Mouse (Mus musculus): ENCODE measurements around the gene Gm17018. TPM values are rescaled to one million over a fixed set of nuclear protein-coding genes. Genes with fewer than 3 reads are reported as not detected.

Gene Gm17018
- polyA plus RNA-seq, 1 experiment from 2014 or later: 50.0 TPM

DNA sequence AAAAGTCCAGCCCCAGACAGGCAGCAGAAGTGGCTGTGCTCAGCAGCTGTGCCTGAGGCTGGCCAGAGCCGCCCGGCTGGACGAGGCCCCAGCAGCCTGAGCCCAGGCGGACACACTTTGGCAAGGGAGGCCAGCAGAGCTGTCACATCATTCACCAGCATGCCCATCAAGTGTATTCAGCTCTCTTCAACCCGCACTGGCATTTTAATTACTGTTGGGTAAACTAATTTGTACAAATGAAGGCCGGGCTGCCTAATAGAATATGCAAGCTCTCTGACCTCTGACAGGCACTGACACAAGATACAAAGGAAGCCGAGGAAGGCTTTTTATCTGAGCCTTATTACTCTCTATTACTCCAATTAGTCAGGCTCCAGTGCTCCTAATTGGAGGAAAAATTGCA is 35.6 kb downstream of the Gm17018 start:
- WGBS: 16% methylated on average over 7 of the region's 7 CpGs
- Histone ChIP-seq H3K9me3 (no peaks in the 10 kb centered on the region), H3K4me1 (replicated peaks) (peaks cover 18% of the 10 kb centered on the region), H3K27ac (no peak overlapping the region), H3K4me2 (replicated peaks) (no peak overlapping the region), H3K4me3 (replicated peaks) (no peak overlapping the region), H3K9ac (replicated peaks) (no peak overlapping the region), H3K27me3 (peaks cover 68% of the 10 kb centered on the region), H3K36me3 (no peaks in the 10 kb centered on the region)
- ATAC-seq: peak; percentile 91

DNA sequence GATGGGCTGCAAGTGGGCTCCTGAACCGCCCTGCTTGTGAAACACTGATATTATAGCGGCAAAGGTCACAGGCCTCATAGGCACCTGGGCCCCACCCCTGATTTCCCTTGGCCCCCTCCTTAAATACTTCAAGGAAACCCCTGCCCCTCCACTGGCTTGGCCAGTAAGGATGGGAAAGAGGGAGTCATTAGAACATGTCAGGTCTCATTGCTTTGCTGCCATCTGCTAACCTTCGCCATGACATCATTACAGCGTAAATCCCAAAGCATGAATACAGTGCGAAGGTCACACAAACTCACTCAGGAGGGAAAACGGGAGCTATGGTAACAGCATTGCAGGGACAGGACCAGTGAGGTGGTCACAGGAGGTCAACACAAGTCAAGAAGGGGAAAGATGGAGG is 36.0 kb downstream of the Gm17018 start:
- 52% methylated on average over 6 of the region's 6 CpGs for WGBS
- Histone ChIP-seq H3K27ac (no peak overlapping the region), H3K27me3 (peaks cover 67% of the 10 kb centered on the region), H3K9ac (replicated peaks) (no peak overlapping the region), H3K4me2 (replicated peaks) (no peak overlapping the region), H3K9me3 (no peaks in the 10 kb centered on the region), H3K36me3 (no peaks in the 10 kb centered on the region), H3K4me1 (replicated peaks) (peaks cover 18% of the 10 kb centered on the region), H3K4me3 (replicated peaks) (no peak overlapping the region)
- peak; percentile 53 for ATAC-seq

DNA sequence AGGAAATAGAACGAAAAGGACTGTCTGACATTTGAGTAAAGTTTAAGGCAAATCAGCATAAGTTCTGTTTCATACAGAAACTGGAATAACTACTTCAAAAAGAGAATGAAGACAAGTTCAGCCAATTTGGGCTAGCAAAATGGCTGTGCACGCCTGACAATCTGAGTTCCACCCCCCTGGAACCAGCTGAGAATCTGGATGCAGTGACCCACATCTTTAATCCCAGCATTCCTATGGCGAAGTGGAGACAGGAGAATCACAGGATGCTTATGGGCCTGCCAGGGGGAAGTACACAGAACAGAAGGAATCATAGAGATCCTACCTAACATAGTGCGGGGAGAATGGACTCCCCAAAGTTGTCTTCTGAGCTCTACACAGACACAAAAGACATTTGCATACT is 36.7 kb downstream of the Gm17018 start:
- Histone ChIP-seq H3K4me2 (replicated peaks) (no peak overlapping the region), H3K9ac (replicated peaks) (no peak overlapping the region), H3K4me1 (replicated peaks) (peaks cover 18% of the 10 kb centered on the region), H3K9me3 (no peaks in the 10 kb centered on the region), H3K27me3 (peaks cover 61% of the 10 kb centered on the region), H3K4me3 (replicated peaks) (no peak overlapping the region), H3K36me3 (peaks cover 2% of the 10 kb centered on the region; the same call in 1 of the 2 replicates), H3K27ac (no peak overlapping the region)
- ATAC-seq: no peak
- 63% methylated on average over 4 of the region's 4 CpGs for WGBS

DNA sequence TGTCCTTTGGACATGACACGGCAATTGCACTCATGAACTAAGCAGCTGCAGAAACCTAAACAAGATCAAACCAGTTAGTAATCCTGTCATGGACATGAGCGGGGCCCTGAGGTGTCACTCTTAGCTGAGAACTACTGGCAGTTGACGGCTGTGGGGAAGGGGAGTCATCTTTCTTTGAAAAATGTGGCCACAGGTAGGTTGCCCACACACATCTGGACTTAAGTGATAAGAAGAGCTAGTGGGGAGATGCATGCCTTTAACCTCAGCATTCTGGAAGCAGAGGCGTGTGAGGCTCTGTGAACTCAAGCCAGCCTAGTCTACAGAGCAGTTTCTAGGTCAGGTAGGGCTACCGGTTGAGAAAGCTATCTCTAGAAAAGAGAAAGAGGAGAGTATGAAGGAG is 42.2 kb downstream of the Gm17018 start:
- H3K4me3 ChIP-seq (replicated peaks): no peak overlapping the region
- no peaks in the 10 kb centered on the region for H3K9me3 ChIP-seq
- no peak overlapping the region for H3K9ac ChIP-seq (replicated peaks)
- H3K27me3 ChIP-seq: peaks cover 46% of the 10 kb centered on the region
- 93% methylated on average over 5 of the region's 5 CpGs for WGBS
- no peak for ATAC-seq
- H3K36me3 ChIP-seq: peaks cover 5% of the 10 kb centered on the region; the same call in 1 of the 2 replicates
- H3K4me1 ChIP-seq (replicated peaks): peaks cover 11% of the 10 kb centered on the region
- H3K27ac ChIP-seq: no peak overlapping the region
- no peak overlapping the region for H3K4me2 ChIP-seq (replicated peaks)

DNA sequence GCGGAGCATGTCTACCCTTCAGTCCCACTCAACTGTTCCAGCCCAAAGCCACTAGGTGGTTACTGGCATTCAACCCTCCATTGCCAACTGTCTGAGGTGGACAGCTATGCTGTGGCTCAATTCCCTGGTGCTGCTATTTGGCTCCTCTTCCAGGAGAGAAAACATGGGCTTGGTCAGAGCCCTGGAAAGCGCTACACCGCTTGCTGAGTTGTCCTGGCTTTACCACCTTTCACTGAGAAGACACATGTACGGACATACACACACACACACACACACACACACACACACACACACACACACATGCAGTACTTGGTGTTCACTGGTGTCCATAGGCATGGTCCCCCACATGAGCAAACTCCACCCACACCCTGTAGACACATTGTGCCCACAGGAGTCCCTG is 46.3 kb downstream of the Gm17018 start:
- Histone ChIP-seq H3K9me3 (no peaks in the 10 kb centered on the region), H3K4me1 (replicated peaks) (peaks cover 13% of the 10 kb centered on the region), H3K9ac (replicated peaks) (no peak overlapping the region), H3K4me2 (replicated peaks) (no peak overlapping the region), H3K36me3 (peaks cover 5% of the 10 kb centered on the region; the same call in 1 of the 2 replicates), H3K4me3 (replicated peaks) (no peak overlapping the region), H3K27me3 (peaks cover 28% of the 10 kb centered on the region), H3K27ac (no peak overlapping the region)
- WGBS: 71% methylated on average over 4 of the region's 4 CpGs
- no peak for ATAC-seq

DNA sequence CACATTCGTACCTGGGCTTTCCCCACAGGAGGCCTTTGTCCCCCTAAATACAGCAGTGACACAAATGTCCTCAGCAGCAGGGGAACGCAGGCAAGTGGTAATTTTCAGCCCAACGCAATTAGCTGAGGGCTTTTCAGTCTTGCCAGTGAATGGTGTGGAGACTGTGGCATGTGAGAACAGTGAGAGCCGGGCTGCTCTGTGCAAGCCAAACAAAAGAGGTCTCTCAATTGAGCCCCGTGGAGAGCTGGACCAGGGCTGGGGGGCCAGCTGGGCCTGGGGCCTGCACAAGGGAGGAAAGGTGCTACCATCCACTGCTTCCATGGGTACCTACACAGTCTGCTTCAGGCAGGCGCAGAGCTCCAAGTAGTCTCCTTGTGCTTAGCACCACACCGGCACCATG is 47.1 kb downstream of the Gm17018 start:
- no peak overlapping the region for H3K9ac ChIP-seq (replicated peaks)
- WGBS: 18% methylated on average over 7 of the region's 7 CpGs
- peaks cover 27% of the 10 kb centered on the region for H3K27me3 ChIP-seq
- no peak overlapping the region for H3K4me2 ChIP-seq (replicated peaks)
- no peak overlapping the region for H3K4me3 ChIP-seq (replicated peaks)
- 0 out of 2 replicates have a peak overlapping the region, but pooled peaks have one; percentile 4 for H3K27ac ChIP-seq
- ATAC-seq: peak; percentile 53; the same call in 1 of the 2 replicates
- peaks cover 13% of the 10 kb centered on the region for H3K4me1 ChIP-seq (replicated peaks)
- no peaks in the 10 kb centered on the region for H3K9me3 ChIP-seq
- H3K36me3 ChIP-seq: no peaks in the 10 kb centered on the region

DNA sequence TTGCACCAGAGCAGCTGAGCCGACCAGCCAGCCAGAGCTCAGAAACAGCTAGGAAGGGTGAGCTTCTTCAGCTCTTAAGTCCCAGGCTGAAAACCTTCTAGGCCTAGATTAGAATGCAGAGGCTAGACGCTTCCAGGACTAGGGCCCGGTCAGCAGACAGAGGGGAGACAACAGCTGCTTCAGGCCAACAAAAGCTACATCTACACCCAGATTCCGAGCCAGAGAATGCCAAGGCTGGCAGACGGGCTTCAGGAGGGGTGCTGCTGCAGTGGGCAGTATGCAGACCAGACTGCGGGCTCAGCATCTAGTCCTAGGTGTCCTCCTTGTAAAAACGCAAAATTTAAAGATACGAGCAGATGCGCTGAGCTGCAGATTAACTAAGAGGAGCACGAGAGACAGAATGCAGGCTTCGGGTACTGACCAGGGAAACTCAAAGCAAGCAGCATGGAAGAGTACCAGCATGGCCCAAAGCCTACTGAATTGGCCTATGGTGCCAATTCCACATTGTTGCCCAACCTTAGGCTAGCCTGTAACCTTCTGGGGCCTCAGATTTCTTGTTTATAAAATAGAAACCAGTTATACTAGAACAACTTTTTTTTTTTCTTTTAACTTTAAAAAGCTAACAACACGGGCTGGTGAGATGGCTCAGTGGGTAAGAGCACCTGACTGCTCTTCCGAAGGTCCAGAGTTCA is 48.4 kb downstream of the Gm17018 start:
- no peak overlapping the region for H3K4me2 ChIP-seq (replicated peaks)
- 84% methylated on average over 13 of the region's 13 CpGs for WGBS

DNA sequence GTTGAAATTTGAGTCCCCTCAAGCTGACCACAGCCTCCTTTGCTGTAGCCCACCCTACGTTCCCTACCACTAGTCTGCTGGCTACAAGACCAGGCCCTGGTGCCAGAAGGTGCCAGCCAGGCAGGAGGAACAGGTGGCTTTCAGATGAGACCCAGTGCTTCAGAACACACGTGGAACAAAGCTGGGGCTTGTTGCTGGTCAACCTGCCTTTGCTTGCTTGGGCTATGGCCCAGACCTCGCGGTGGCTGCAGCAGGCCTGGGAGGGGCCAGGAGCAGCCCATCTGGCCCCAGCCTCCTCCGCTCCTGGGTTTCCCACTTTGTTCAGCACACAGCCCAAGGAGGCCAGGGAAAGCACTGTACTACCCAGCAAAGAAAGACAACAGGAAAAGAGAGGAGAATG is 50.4 kb downstream of the Gm17018 start:
- WGBS: 78% methylated on average over 5 of the region's 5 CpGs
- peaks cover 28% of the 10 kb centered on the region for H3K4me1 ChIP-seq (replicated peaks)
- no peaks in the 10 kb centered on the region for H3K36me3 ChIP-seq
- H3K9me3 ChIP-seq: no peaks in the 10 kb centered on the region
- H3K9ac ChIP-seq (replicated peaks): no peak overlapping the region
- no peak overlapping the region for H3K4me3 ChIP-seq (replicated peaks)
- H3K4me2 ChIP-seq (replicated peaks): no peak overlapping the region
- peaks cover 13% of the 10 kb centered on the region for H3K27me3 ChIP-seq
- no peak for ATAC-seq
- H3K27ac ChIP-seq: no peak overlapping the region

More for the DNA sequence above, 48.4 kb downstream of the Gm17018 start:
- no peaks in the 10 kb centered on the region for H3K9me3 ChIP-seq
- ATAC-seq: no peak
- no peak overlapping the region for H3K9ac ChIP-seq (replicated peaks)
- no peak overlapping the region for H3K4me3 ChIP-seq (replicated peaks)
- no peak overlapping the region for H3K27ac ChIP-seq
- peaks cover 13% of the 10 kb centered on the region for H3K4me1 ChIP-seq (replicated peaks)
- H3K36me3 ChIP-seq: no peaks in the 10 kb centered on the region
- H3K27me3 ChIP-seq: peaks cover 24% of the 10 kb centered on the region

DNA sequence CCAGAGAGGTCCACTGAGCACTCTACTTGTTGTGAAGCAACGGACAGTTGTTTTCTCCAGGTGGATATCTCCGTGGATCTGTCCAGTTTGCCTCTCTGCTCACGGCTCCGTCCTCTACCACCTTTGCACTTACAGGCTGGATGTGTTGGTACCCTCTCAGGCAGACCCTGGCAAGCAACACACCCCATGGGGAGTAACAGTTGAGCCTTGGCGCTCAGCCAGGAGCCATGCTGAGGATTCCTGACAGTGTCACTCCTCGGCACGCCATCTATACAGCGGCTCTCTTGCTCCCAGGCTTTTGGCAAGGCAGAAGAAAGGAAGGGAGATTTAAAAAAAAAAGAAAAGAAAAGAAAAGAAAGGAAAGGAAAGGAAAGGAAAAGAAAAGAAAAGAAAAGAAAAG is 54.0 kb downstream of the Gm17018 start:
- H3K4me3 ChIP-seq (replicated peaks): no peak overlapping the region
- no peak overlapping the region for H3K9ac ChIP-seq (replicated peaks)
- H3K27me3 ChIP-seq: peaks cover 11% of the 10 kb centered on the region
- no peak overlapping the region for H3K4me2 ChIP-seq (replicated peaks)
- no peak for ATAC-seq
- no peaks in the 10 kb centered on the region for H3K9me3 ChIP-seq
- H3K4me1 ChIP-seq (replicated peaks): peaks cover 31% of the 10 kb centered on the region
- no peak overlapping the region for H3K27ac ChIP-seq
- H3K36me3 ChIP-seq: no peaks in the 10 kb centered on the region
- 66% methylated on average over 8 of the region's 8 CpGs for WGBS

DNA sequence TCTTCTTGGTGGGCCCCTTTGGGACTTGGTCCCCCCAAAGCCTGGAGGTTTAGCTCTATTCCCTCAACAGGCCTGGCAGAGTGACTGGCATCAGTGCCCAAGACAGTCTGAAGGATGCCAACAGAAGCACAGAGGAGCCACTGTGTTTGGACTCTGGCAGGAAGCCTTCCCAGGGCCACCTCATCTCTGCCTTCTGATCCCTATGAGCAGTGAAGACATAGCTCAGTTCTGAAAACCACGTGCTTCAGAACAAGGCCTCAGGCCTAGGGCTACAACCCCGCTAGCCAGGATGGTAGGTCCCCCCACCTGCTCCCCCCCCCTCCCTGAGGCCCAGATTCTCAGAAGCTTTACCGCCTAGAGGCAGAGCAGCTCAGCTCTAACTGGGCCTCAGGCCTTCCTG is 54.5 kb downstream of the Gm17018 start:
- no peak overlapping the region for H3K4me2 ChIP-seq (replicated peaks)
- no peak overlapping the region for H3K4me3 ChIP-seq (replicated peaks)
- ATAC-seq: peak; percentile 25; the same call in 1 of the 2 replicates
- no peaks in the 10 kb centered on the region for H3K9me3 ChIP-seq
- peaks cover 31% of the 10 kb centered on the region for H3K4me1 ChIP-seq (replicated peaks)
- no peak overlapping the region for H3K27ac ChIP-seq
- H3K9ac ChIP-seq (replicated peaks): no peak overlapping the region
- peaks cover 11% of the 10 kb centered on the region for H3K27me3 ChIP-seq
- no peaks in the 10 kb centered on the region for H3K36me3 ChIP-seq
- WGBS: 46% methylated on average over 3 of the region's 3 CpGs

DNA sequence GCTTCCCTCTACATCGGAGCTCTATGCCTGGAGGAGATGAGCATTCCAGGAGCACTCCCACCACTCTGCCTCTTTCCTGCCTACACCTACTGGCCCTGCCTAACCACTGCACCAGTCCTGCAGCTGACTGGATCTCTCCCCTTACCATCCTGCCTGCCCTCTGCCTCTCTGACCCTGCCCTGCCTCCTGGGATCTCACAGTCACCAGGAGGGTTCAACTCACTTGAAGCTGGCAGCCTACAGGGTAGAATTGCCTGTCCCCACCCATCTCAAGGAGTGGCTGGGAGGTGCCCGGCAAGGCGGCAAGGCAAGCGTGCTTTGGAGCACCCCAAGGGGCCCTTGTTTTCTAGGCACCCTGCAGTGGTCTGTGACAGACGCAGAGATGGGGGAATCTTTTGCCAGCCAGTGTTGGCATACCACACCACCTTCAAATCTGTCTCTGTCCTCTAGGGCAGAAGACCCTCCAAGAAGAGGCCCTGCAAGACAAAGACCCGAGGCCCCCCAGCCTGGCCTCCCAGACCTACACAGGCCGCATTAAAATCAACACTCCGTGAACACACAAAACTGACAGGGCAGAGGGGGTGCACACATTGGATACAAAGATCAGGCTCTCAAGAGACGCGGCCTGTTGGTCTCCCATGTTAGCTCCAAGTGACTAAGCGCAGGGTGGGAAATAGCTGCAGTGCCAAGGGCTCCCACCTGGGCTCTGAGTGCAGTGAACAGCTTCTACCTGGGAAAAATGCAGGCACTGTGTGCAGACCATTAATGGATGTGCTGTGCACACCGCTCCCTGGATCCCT is 55.2 kb downstream of the Gm17018 start:
- Histone ChIP-seq H3K4me2 (replicated peaks) (no peak overlapping the region), H3K9me3 (no peaks in the 10 kb centered on the region), H3K9ac (replicated peaks) (peak overlapping the region; percentile 41; the same call in 1 of the 2 replicates), H3K27ac (peak overlapping the region; percentile 39; the same call in 1 of the 2 replicates), H3K27me3 (peaks cover 11% of the 10 kb centered on the region), H3K36me3 (no peaks in the 10 kb centered on the region), H3K4me1 (replicated peaks) (peaks cover 31% of the 10 kb centered on the region), H3K4me3 (replicated peaks) (no peak overlapping the region)
- WGBS: 21% methylated on average over 12 of the region's 12 CpGs
- peak; percentile 60; the same call in 1 of the 2 replicates for ATAC-seq

DNA sequence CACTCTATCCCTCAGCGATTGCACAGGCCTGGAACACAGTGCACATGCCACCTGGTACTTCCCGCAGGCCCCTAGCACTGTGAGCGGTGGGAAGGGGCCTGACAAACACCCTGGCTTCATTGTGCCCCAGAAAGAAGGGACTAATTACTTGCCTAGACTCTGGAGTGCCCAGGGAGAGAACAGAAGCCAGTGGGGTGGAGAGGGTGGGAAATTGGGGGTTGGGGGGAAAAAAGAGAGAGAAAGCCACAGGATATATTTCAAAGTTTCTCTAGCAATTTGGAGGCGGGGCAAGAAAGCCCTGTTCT is 55.8 kb downstream of the Gm17018 start:
- Histone ChIP-seq H3K27me3 (peaks cover 9% of the 10 kb centered on the region; the same call in 1 of the 2 replicates), H3K4me1 (replicated peaks) (peaks cover 31% of the 10 kb centered on the region)

More for the DNA sequence above, 55.8 kb downstream of the Gm17018 start:
- whole genome bisulfite sequencing: 30% methylated on average over 4 of the region's 4 CpGs
- Histone ChIP-seq H3K4me3 (replicated peaks) (no peak overlapping the region), H3K27ac (peak overlapping the region; percentile 39; the same call in 1 of the 2 replicates), H3K9me3 (no peaks in the 10 kb centered on the region), H3K4me2 (replicated peaks) (no peak overlapping the region), H3K36me3 (0 out of 2 replicates have a peak, but pooled peaks cover 3% of the 10 kb centered on the region), H3K9ac (replicated peaks) (0 out of 2 replicates have a peak overlapping the region, but pooled peaks have one; percentile 41)
- ATAC-seq: 0 out of 2 replicates have a peak, but pooled peaks have one; percentile 68

All from midbrain, embryonic 13.5 days (tissue).